In the genomic region with DNA sequence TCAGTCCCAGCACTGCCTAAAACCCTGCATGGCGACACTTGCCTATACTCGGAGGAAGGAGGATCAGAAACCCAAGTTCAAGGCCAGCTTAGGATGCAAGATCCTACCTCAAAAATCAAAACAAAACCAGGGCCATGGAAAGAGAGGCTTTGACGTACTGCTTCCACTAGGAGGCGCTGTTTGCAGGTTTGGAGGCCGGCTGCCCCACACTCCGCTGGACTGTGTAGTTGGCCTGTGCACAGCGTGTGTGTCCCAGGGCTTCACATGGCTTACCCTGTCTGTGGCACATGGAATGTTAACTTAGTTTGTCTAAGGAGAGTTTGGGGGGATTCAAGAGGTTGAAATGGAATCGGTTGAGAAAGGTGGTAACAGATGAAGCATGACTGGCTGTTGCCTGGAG, we compare ENCODE assay signal across 10 mouse cellular contexts. TPM values are rescaled to one million over a fixed set of nuclear protein-coding genes. Genes with fewer than 3 reads are reported as not detected.
DNase-seq lines count a peak whose midpoint lies in the region; ATAC-seq and TF ChIP-seq lines count a peak whose summit lies in the region.
"Had no signal": no experiment of that assay in that cellular context is flagged by ENCODE, and none has a peak within 500 bp of the region (broad histone marks: within the 10 kb centered on the region; RNA-seq: fewer than 3 reads in every experiment).

No protein-coding gene starts in this region.

- peaks cover 33% of the 10 kb centered on the region for H3K36me3 ChIP-seq in heart, embryonic 10.5 days
- peaks cover 24% of the 10 kb centered on the region for H3K36me3 ChIP-seq in splenic B cell, adult 2 months (ENCODE audit: control insufficient read depth, insufficient read depth, low read length, poor library complexity, severe bottlenecking)

- no peaks in the 10 kb centered on the region for H3K9me3 ChIP-seq in heart, embryonic 10.5 days
- H3K9me3 ChIP-seq: embryonic facial prominence, embryonic 12.5 days; midbrain, embryonic 12.5 days had no signal

- ATAC-seq in megakaryocyte, adult 5-6 weeks (ENCODE audit: poor library complexity, severe bottlenecking) = peak; percentile 93

- 17% methylated on average over 8 of the region's 8 CpGs for WGBS in heart, embryonic 10.5 days
- 21% methylated on average over 8 of the region's 8 CpGs for WGBS in bone marrow, adult 2 months

- TF ChIP-seq POLR2A in bone marrow, adult 2 months (IDR thresholded peaks at IDR 0.05; ENCODE audit: borderline replicate concordance, control insufficient read depth, low read depth, low read length) = no peak
- TF ChIP-seq POLR2A in embryonic fibroblast, embryonic 13.5 days (IDR thresholded peaks at IDR 0.05; ENCODE audit: low read depth, low read length) = no peak

- H3K4me3 ChIP-seq in heart, embryonic 10.5 days = no peak overlapping the region
- no peak overlapping the region for H3K4me3 ChIP-seq in bone marrow, adult 2 months (replicated peaks; ENCODE audit: control insufficient read depth, low read depth, low read length)
- no peak overlapping the region for H3K4me3 ChIP-seq in embryonic fibroblast, embryonic 13.5 days (ENCODE audit: insufficient read depth, low read length)
- H3K4me3 ChIP-seq: embryonic facial prominence, embryonic 12.5 days; midbrain, embryonic 12.5 days had no signal

- no peak overlapping the region for H3K27ac ChIP-seq in heart, embryonic 10.5 days
- peak overlapping the region; percentile 1; the same call in 1 of the 2 replicates for H3K27ac ChIP-seq in bone marrow, adult 2 months (ENCODE audit: control insufficient read depth, insufficient read depth, low read depth, low read length, poor library complexity)
- no peak overlapping the region for H3K27ac ChIP-seq in embryonic fibroblast, embryonic 13.5 days (ENCODE audit: insufficient read depth, low read length)
- H3K27ac ChIP-seq: embryonic facial prominence, embryonic 12.5 days; midbrain, embryonic 12.5 days had no signal

- no peaks in the 10 kb centered on the region for H3K27me3 ChIP-seq in heart, embryonic 10.5 days (ENCODE audit: insufficient read depth, poor library complexity, severe bottlenecking)
- H3K27me3 ChIP-seq in splenic B cell, adult 2 months (ENCODE audit: control insufficient read depth, insufficient read depth, low read length, poor library complexity, severe bottlenecking) = no peaks in the 10 kb centered on the region
- H3K27me3 ChIP-seq: embryonic facial prominence, embryonic 12.5 days; midbrain, embryonic 12.5 days had no signal

- peak; percentile 92 for TF ChIP-seq CTCF in bone marrow, adult 2 months (IDR thresholded peaks at IDR 0.05; ENCODE audit: control insufficient read depth, insufficient read depth, low read length)
- TF ChIP-seq CTCF in embryonic fibroblast, embryonic 13.5 days (IDR thresholded peaks at IDR 0.05; ENCODE audit: borderline replicate concordance, insufficient read depth, low read length) = peak; percentile 80; the same call in 1 of the 2 replicates

- peak; percentile 92 for DNase-seq in heart, adult 11 months
- DNase-seq in heart, embryonic 10.5 days (ENCODE audit: low spot score) = no peak
- DNase-seq in CD4-positive, CD25-positive, alpha-beta regulatory T cell, adult 2 months (ENCODE audit: low read depth, low spot score) = peak; percentile 80
- peak; percentile 55 for DNase-seq in kidney, postnatal 14 days
- DNase-seq in splenic B cell, adult 2 months (ENCODE audit: low read depth, low spot score) = peak; percentile 82

- no peaks in the 10 kb centered on the region for H3K4me1 ChIP-seq in heart, embryonic 10.5 days
- H3K4me1 ChIP-seq in bone marrow, adult 2 months (ENCODE audit: control insufficient read depth, insufficient read depth, low read length) = no peaks in the 10 kb centered on the region
- H3K4me1 ChIP-seq in embryonic fibroblast, embryonic 13.5 days (ENCODE audit: control insufficient read depth, insufficient read depth, low read length) = no peaks in the 10 kb centered on the region
- H3K4me1 ChIP-seq: embryonic facial prominence, embryonic 12.5 days; midbrain, embryonic 12.5 days had no signal

RNA-seq across cellular contexts. Expression of a gene that starts 8.3 kb away (rescaled TPM):
- 25.5 and 25.8 TPM in 2 replicates for polyA plus RNA-seq in heart, embryonic 10.5 days (2016; fragmentation: Nextera tagmentation; extraction: Ambion mirVana)
- polyA plus RNA-seq in bone marrow, adult 2 months (2011; ENCODE audit: insufficient read depth, insufficient read length, low replicate concordance, missing spikeins) = 10.7 and 28.6 TPM in 2 replicates
- polyA plus RNA-seq in embryonic fibroblast, embryonic 13.5 days (2011; ENCODE audit: insufficient read length, low read depth, missing spikeins) = 13.3 and 20.6 TPM in 2 replicates
- total RNA-seq in megakaryocyte, adult 5-6 weeks (2015) = 6.7 and 6.8 TPM in 2 replicates
- total RNA-seq in megakaryocyte, adult 5-6 weeks (2017) = 21.4 and 25.0 TPM in 2 replicates

RNA-seq across cellular contexts. Expression of a gene that starts 22.2 kb away (rescaled TPM):
- not detected in 2 replicates for polyA plus RNA-seq in heart, embryonic 10.5 days (2016; fragmentation: Nextera tagmentation; extraction: Ambion mirVana)
- polyA plus RNA-seq in bone marrow, adult 2 months (2011; ENCODE audit: insufficient read depth, insufficient read length, low replicate concordance, missing spikeins) = 62.1 and 196 TPM in 2 replicates
- not detected in 2 replicates for polyA plus RNA-seq in embryonic fibroblast, embryonic 13.5 days (2011; ENCODE audit: insufficient read length, low read depth, missing spikeins)
- 0.20 and 1.1 TPM in 2 replicates for total RNA-seq in megakaryocyte, adult 5-6 weeks (2015)
- total RNA-seq in megakaryocyte, adult 5-6 weeks (2017) = 0.24 TPM in 1 of 2 replicates, not detected in the other
- polyA plus RNA-seq: embryonic facial prominence, embryonic 12.5 days; midbrain, embryonic 12.5 days had no signal

RNA-seq across cellular contexts. Expression of a gene that starts 26.1 kb away (rescaled TPM):
- 6.8 and 9.5 TPM in 2 replicates for polyA plus RNA-seq in heart, embryonic 10.5 days (2016; fragmentation: Nextera tagmentation; extraction: Ambion mirVana)
- polyA plus RNA-seq in bone marrow, adult 2 months (2011; ENCODE audit: insufficient read depth, insufficient read length, low replicate concordance, missing spikeins) = 12.0 and 13.4 TPM in 2 replicates
- not detected in 2 replicates for polyA plus RNA-seq in embryonic fibroblast, embryonic 13.5 days (2011; ENCODE audit: insufficient read length, low read depth, missing spikeins)
- 0.07 and 0.52 TPM in 2 replicates for total RNA-seq in megakaryocyte, adult 5-6 weeks (2015)
- not detected in 2 replicates for total RNA-seq in megakaryocyte, adult 5-6 weeks (2017)

RNA-seq across cellular contexts. Expression of a gene that starts 38.4 kb away (rescaled TPM):
- 46.3 and 47.1 TPM in 2 replicates for polyA plus RNA-seq in heart, embryonic 10.5 days (2016; fragmentation: Nextera tagmentation; extraction: Ambion mirVana)
- polyA plus RNA-seq in bone marrow, adult 2 months (2011; ENCODE audit: insufficient read depth, insufficient read length, low replicate concordance, missing spikeins) = 34.4 and 95.0 TPM in 2 replicates
- 27.7 and 31.3 TPM in 2 replicates for polyA plus RNA-seq in embryonic fibroblast, embryonic 13.5 days (2011; ENCODE audit: insufficient read length, low read depth, missing spikeins)
- 18.2 and 20.6 TPM in 2 replicates for total RNA-seq in megakaryocyte, adult 5-6 weeks (2015)
- total RNA-seq in megakaryocyte, adult 5-6 weeks (2017) = 9.9 and 10.6 TPM in 2 replicates

RNA-seq across cellular contexts. Expression of a gene that starts 40.3 kb away (rescaled TPM):
- polyA plus RNA-seq in heart, embryonic 10.5 days (2016; fragmentation: Nextera tagmentation; extraction: Ambion mirVana) = 1.5 and 1.6 TPM in 2 replicates
- polyA plus RNA-seq in bone marrow, adult 2 months (2011; ENCODE audit: insufficient read depth, insufficient read length, low replicate concordance, missing spikeins) = 11.1 and 15.1 TPM in 2 replicates
- polyA plus RNA-seq in embryonic fibroblast, embryonic 13.5 days (2011; ENCODE audit: insufficient read length, low read depth, missing spikeins) = 4.4 and 7.4 TPM in 2 replicates
- 10.1 and 11.7 TPM in 2 replicates for total RNA-seq in megakaryocyte, adult 5-6 weeks (2015)
- 13.9 and 16.6 TPM in 2 replicates for total RNA-seq in megakaryocyte, adult 5-6 weeks (2017)

Comparison
In these comparisons a context has a peak if more than half of its experiments do, and no peak if none do; other contexts are left out.
1. RNA of a gene that starts 22.2 kb away (polyA plus RNA-seq): 62.1 to 196 TPM in bone marrow, adult 2 months; not detected in heart, embryonic 10.5 days and not detected in embryonic fibroblast, embryonic 13.5 days; every median in the first group is over 10 times any median in the second.